Mouse (Mus musculus) ES-E14 (cell line): ENCODE data around the gene Parp11. TPM values are rescaled to one million over a fixed set of nuclear protein-coding genes. Genes with fewer than 3 reads are reported as not detected.

Experiments
- DNase-seq: peaks from one replicate; pipeline ENCODE4 v3.0.0-alpha.2; 2013; ENCODE audit warnings: low read depth, low spot score
- H3K27ac ChIP-seq: 2 replicates; pipeline ENCODE4 v1.5.1; 2012; ENCODE audit warnings: low read depth, mild to moderate bottlenecking, low read length, moderate library complexity, mixed read lengths; ENCODE audit not compliant: poor library complexity, insufficient read depth, severe bottlenecking
- H3K36me3 ChIP-seq: 2 replicates; pipeline ENCODE4 v1.6.1; 2012; ENCODE audit warnings: mild to moderate bottlenecking, low read length, moderate library complexity, mixed read lengths; ENCODE audit not compliant: control insufficient read depth, poor library complexity, insufficient read depth, severe bottlenecking
- H3K4me1 ChIP-seq, 2 experiments: fragments of 150-350 bp in 1 of 2; sonication (generic) in 1 of 2; 2 replicates each; pipeline ENCODE4 v1.6.1; 2012; ENCODE audit warnings: low read length in 2 of 2, mild to moderate bottlenecking in 1 of 2, mixed read lengths in 1 of 2; ENCODE audit not compliant: control insufficient read depth in 2 of 2, insufficient read depth in 2 of 2, poor library complexity in 1 of 2
- H3K4me3 ChIP-seq, 2 experiments: fragments of 150-350 bp in 1 of 2; sonication (generic) in 1 of 2; 2 replicates each; pipeline ENCODE4 v1.5.1; 2012; ENCODE audit warnings: low read length in 2 of 2, low read depth in 1 of 2, mild to moderate bottlenecking in 1 of 2, mixed read lengths in 1 of 2; ENCODE audit not compliant: insufficient read depth in 1 of 2, poor library complexity in 1 of 2, severe bottlenecking in 1 of 2
- H3K9ac ChIP-seq: 2 replicates; pipeline ENCODE4 v1.6.1; 2012; ENCODE audit warnings: low read depth, mild to moderate bottlenecking, low read length, mixed read lengths; ENCODE audit not compliant: poor library complexity, insufficient read depth, severe bottlenecking
- H3K9me3 ChIP-seq: fragments of 150-350 bp; sonication (generic); 2 replicates; pipeline ENCODE4 v1.6.1; 2012; ENCODE audit warnings: low read depth, mild to moderate bottlenecking, low read length; ENCODE audit not compliant: control insufficient read depth, insufficient read depth
- CHD2 ChIP-seq: IDR thresholded peaks from 2 replicates; pipeline ENCODE4 v1.6.1; 2014; ENCODE audit warnings: mild to moderate bottlenecking, low read depth, low read length, inconsistent platforms
- HCFC1 ChIP-seq: IDR thresholded peaks from 2 replicates; pipeline ENCODE4 v1.6.1; 2012; ENCODE audit warnings: low read length, inconsistent platforms, borderline replicate concordance; ENCODE audit not compliant: insufficient read depth
- MAFK ChIP-seq: IDR thresholded peaks from 2 replicates; pipeline ENCODE4 v1.6.1; 2014; ENCODE audit warnings: mild to moderate bottlenecking, low read depth, low read length, inconsistent platforms; ENCODE audit not compliant: insufficient read depth
- ZC3H11A ChIP-seq: IDR thresholded peaks from 2 replicates; pipeline ENCODE4 v1.6.1; 2012; ENCODE audit warnings: low read depth, mild to moderate bottlenecking, inconsistent platforms, low read length, borderline replicate concordance
- ZNF384 ChIP-seq: IDR thresholded peaks from 2 replicates; pipeline ENCODE4 v1.6.1; 2012; ENCODE audit warnings: low read depth, low read length, inconsistent platforms
- in situ Hi-C, 2 experiments: fragments of 600-800 bp; cut with MboI; formaldehyde crosslinking; loops; one replicate each; pipeline ENCODE4 v1.15.1; 2025; ENCODE audit warnings: low sequenced_read_pairs in 2 of 2, inconsistent platforms in 1 of 2; ENCODE audit not compliant: unreplicated experiment in 2 of 2
- total RNA-seq: library from RNA; depleted of rRNA; stranded (reverse); fragments of 300-350 nt; gene quantifications from 2 replicates; pipeline ENCODE4 v1.2.3, GENCODE M21; 2012

The Parp11 gene
- total RNA-seq, 1 experiment = 7.9 TPM

DNA sequence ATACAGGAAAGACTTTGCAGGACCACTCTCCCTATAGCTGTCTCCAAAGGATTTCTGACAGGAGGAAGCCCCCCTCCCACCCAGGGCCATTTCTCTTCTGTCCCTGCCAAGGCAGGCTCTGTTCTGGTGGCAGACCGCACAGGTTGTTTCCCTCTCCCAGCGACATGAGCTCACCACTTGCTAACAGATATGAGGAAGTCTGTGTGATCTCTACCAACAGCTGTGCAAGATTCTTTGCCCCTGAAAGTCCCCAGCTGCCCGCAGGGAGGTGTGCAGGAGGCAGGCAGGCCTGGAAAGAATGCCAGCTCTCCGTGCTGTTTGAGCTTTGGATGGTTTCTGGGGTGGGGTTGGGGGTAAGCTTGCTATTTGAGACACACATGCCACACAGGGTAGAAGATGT lies 38.9 kb upstream of the Parp11 start:
- no peak overlapping the region for H3K9ac ChIP-seq
- H3K4me1 ChIP-seq = no peaks in the 10 kb centered on the region
- in situ Hi-C loops = no loop called here
- no peak overlapping the region for H3K4me3 ChIP-seq
- no peak for TF ChIP-seq CHD2
- no peak for TF ChIP-seq ZC3H11A
- TF ChIP-seq HCFC1 = no peak
- TF ChIP-seq MAFK = no peak
- TF ChIP-seq ZNF384 = no peak
- DNase-seq = no peak
- no peak overlapping the region for H3K27ac ChIP-seq
- H3K36me3 ChIP-seq = no peaks in the 10 kb centered on the region
- H3K9me3 ChIP-seq = no peaks in the 10 kb centered on the region

GRCm38 (mm10) chr6:127417525-127418184 lies 29.0 kb upstream of the Parp11 start:
- no peaks in the 10 kb centered on the region for H3K4me1 ChIP-seq
- in situ Hi-C loops = no loop called here
- H3K9me3 ChIP-seq = no peaks in the 10 kb centered on the region
- no peak for TF ChIP-seq ZNF384
- no peak for TF ChIP-seq ZC3H11A
- TF ChIP-seq CHD2 = no peak
- TF ChIP-seq MAFK = no peak
- no peak for TF ChIP-seq HCFC1
- DNase-seq = no peak
- no peaks in the 10 kb centered on the region for H3K36me3 ChIP-seq
- no peak overlapping the region for H3K9ac ChIP-seq
- H3K27ac ChIP-seq = no peak overlapping the region
- no peak overlapping the region for H3K4me3 ChIP-seq

DNA sequence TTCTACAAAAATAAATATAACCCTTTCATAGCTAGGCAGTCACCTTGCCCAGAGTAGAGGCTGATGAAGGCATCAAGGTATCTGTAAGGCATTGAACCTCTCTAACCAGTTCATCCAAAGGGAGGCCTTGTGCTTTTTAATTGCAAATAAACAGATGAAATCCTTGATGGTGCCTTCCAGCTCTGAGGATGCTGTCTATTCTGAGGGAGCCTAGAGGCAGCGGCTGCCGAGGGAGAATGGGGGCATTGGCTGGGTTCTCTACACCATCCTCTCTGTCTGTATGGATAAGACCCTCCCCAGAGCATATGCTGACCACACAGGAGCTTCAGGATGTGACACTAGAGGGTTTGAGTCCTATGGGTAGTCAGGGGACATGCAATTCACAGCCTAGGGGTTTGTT lies 28.3 kb upstream of the Parp11 start:
- no peak overlapping the region for H3K9ac ChIP-seq
- H3K9me3 ChIP-seq = no peaks in the 10 kb centered on the region
- no peak for DNase-seq
- no peaks in the 10 kb centered on the region for H3K36me3 ChIP-seq
- no peak for TF ChIP-seq CHD2
- no peak for TF ChIP-seq MAFK
- TF ChIP-seq HCFC1 = no peak
- TF ChIP-seq ZNF384 = no peak
- TF ChIP-seq ZC3H11A = no peak
- in situ Hi-C loops = no loop called here
- no peak overlapping the region for H3K27ac ChIP-seq
- no peak overlapping the region for H3K4me3 ChIP-seq
- H3K4me1 ChIP-seq = no peaks in the 10 kb centered on the region

DNA sequence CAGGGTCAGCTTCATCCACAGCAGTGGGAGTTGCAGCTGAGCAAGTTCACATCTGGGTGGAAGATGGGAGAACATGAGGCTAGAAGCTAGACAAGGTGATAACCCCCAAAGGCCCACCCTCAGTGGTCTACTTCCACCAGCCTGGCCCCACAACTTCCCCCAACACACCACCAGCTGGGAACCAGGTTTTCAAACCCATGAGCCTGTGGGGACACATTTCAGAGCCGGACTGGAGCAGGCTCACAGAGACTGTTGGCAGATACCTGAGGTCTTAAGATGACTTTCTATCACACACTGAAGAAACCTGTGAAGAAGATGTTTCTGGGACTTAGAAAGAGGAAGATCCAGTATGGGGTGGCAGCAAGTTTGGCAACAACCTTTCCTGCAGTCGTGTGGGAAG lies 26.5 kb upstream of the Parp11 start:
- TF ChIP-seq HCFC1 = no peak
- TF ChIP-seq ZNF384 = no peak
- TF ChIP-seq MAFK = no peak
- TF ChIP-seq ZC3H11A = no peak
- no peak for TF ChIP-seq CHD2
- H3K4me3 ChIP-seq = no peak overlapping the region
- DNase-seq = no peak
- no peaks in the 10 kb centered on the region for H3K9me3 ChIP-seq
- no peak overlapping the region for H3K27ac ChIP-seq
- no peaks in the 10 kb centered on the region for H3K36me3 ChIP-seq
- no peaks in the 10 kb centered on the region for H3K4me1 ChIP-seq
- in situ Hi-C loops = no loop called here
- H3K9ac ChIP-seq = no peak overlapping the region
